Mouse (Mus musculus) ES-E14 (cell line): ENCODE data around the gene Car9. TPM values are rescaled to one million over a fixed set of nuclear protein-coding genes. Genes with fewer than 3 reads are reported as not detected.
A peak's percentile ranks its signal among the peaks of the same experiment; 100 is the strongest.

ENCODE experiments used
- DNase-seq: peaks from one replicate; pipeline ENCODE4 v3.0.0-alpha.2; 2013; ENCODE audit warnings: low read depth, low spot score
- H3K27ac ChIP-seq: 2 replicates; pipeline ENCODE4 v1.5.1; 2012; ENCODE audit warnings: low read depth, mild to moderate bottlenecking, low read length, moderate library complexity, mixed read lengths; ENCODE audit not compliant: poor library complexity, insufficient read depth, severe bottlenecking
- H3K36me3 ChIP-seq: 2 replicates; pipeline ENCODE4 v1.6.1; 2012; ENCODE audit warnings: mild to moderate bottlenecking, low read length, moderate library complexity, mixed read lengths; ENCODE audit not compliant: control insufficient read depth, poor library complexity, insufficient read depth, severe bottlenecking
- H3K4me1 ChIP-seq, 2 experiments: fragments of 150-350 bp in 1 of 2; sonication (generic) in 1 of 2; 2 replicates each; pipeline ENCODE4 v1.6.1; 2012; ENCODE audit warnings: low read length in 2 of 2, mild to moderate bottlenecking in 1 of 2, mixed read lengths in 1 of 2; ENCODE audit not compliant: control insufficient read depth in 2 of 2, insufficient read depth in 2 of 2, poor library complexity in 1 of 2
- H3K4me3 ChIP-seq, 2 experiments: fragments of 150-350 bp in 1 of 2; sonication (generic) in 1 of 2; 2 replicates each; pipeline ENCODE4 v1.5.1; 2012; ENCODE audit warnings: low read length in 2 of 2, low read depth in 1 of 2, mild to moderate bottlenecking in 1 of 2, mixed read lengths in 1 of 2; ENCODE audit not compliant: insufficient read depth in 1 of 2, poor library complexity in 1 of 2, severe bottlenecking in 1 of 2
- H3K9ac ChIP-seq: 2 replicates; pipeline ENCODE4 v1.6.1; 2012; ENCODE audit warnings: low read depth, mild to moderate bottlenecking, low read length, mixed read lengths; ENCODE audit not compliant: poor library complexity, insufficient read depth, severe bottlenecking
- H3K9me3 ChIP-seq: fragments of 150-350 bp; sonication (generic); 2 replicates; pipeline ENCODE4 v1.6.1; 2012; ENCODE audit warnings: low read depth, mild to moderate bottlenecking, low read length; ENCODE audit not compliant: control insufficient read depth, insufficient read depth
- CHD2 ChIP-seq: IDR thresholded peaks from 2 replicates; pipeline ENCODE4 v1.6.1; 2014; ENCODE audit warnings: mild to moderate bottlenecking, low read depth, low read length, inconsistent platforms
- HCFC1 ChIP-seq: IDR thresholded peaks from 2 replicates; pipeline ENCODE4 v1.6.1; 2012; ENCODE audit warnings: low read length, inconsistent platforms, borderline replicate concordance; ENCODE audit not compliant: insufficient read depth
- MAFK ChIP-seq: IDR thresholded peaks from 2 replicates; pipeline ENCODE4 v1.6.1; 2014; ENCODE audit warnings: mild to moderate bottlenecking, low read depth, low read length, inconsistent platforms; ENCODE audit not compliant: insufficient read depth
- ZC3H11A ChIP-seq: IDR thresholded peaks from 2 replicates; pipeline ENCODE4 v1.6.1; 2012; ENCODE audit warnings: low read depth, mild to moderate bottlenecking, inconsistent platforms, low read length, borderline replicate concordance
- ZNF384 ChIP-seq: IDR thresholded peaks from 2 replicates; pipeline ENCODE4 v1.6.1; 2012; ENCODE audit warnings: low read depth, low read length, inconsistent platforms
- in situ Hi-C, 2 experiments: fragments of 600-800 bp; cut with MboI; formaldehyde crosslinking; loops; one replicate each; pipeline ENCODE4 v1.15.1; 2025; ENCODE audit warnings: low sequenced_read_pairs in 2 of 2, inconsistent platforms in 1 of 2; ENCODE audit not compliant: unreplicated experiment in 2 of 2
- total RNA-seq: library from RNA; depleted of rRNA; stranded (reverse); fragments of 300-350 nt; gene quantifications from 2 replicates; pipeline ENCODE4 v1.2.3, GENCODE M21; 2012; rRNA removed

The Car9 gene
- total RNA-seq, 1 experiment, result 0.71 TPM

DNA sequence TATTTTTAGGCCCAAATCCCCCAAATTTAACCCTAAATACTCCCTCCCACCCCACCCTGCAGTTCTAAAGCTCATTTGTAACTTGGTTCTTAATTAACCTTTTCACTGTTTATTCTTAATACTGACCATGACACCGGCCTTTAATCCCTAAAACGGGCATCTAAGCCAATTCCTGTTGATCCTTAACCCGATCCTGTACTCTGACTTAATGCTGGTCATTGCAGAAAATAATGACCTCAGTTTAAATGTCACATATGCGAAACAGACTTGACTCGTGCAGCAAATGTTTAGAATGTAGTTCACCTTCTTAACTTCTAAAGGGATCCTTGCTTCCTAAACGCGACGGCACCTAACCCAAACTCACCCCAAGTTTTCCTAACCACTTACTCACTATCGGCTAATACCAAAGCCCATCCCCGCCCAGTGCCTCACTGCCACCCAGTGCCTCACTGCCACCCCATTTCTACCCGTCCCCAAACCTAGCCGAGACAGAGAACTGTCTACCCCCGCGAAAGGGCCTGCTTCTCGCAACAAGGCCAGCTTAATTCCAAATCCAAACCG lies 54.8 kb downstream of the Car9 start:
- Histone ChIP-seq H3K9ac (peak overlapping the region; percentile 81), H3K4me1 (peaks cover 22 to 32% of the 10 kb centered on the region in 2 experiments), H3K36me3 (peaks cover 7% of the 10 kb centered on the region; the same call in 1 of the 2 replicates), H3K4me3 (peak overlapping the region; percentile 72 to 73), H3K9me3 (no peaks in the 10 kb centered on the region), H3K27ac (peak overlapping the region; percentile 87)
- in situ Hi-C loops, result no loop called here
- TF ChIP-seq MAFK (no peak), ZC3H11A (no peak), CHD2 (no peak), ZNF384 (no peak), HCFC1 (no peak)
- no peak for DNase-seq

DNA sequence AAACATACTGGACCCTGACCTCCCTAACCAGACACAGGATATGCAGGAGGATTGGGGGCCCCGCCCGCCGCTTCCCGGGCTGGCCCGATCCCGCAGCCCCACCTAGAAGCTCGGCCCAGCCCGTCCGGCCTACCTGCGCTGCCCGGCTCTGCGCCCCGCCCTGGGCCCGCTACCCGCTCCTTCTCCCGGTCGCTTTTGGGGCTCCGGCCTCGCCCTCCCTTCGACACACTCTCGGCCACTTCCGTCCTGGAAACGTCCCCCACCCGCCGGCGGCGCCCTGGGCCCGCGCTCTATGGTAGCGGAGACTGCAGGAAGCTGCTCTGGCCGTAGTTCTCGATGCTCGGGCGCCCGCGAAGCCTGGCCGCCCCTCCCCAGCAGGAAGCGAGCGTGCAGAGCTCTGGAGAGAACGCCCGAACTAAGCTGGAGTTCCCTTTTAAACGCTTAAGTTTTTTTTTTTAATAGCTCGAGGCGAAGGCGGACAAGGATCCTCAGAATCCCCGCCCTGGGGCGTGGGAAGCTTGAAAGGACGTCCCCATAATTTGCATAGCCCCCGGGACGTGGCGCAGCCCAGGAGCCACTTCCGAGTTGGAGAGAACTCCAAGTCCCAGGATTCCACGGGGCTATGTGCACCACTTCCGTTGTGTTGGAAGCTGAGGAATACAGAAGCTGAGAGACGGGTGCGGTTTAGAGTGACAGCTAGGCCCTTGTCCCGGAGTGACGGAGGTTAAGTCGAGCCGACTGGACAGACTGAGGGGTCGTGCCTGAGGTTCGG lies 55.4 kb downstream of the Car9 start, which contains the start of the genes Creb3 and Tln1:
TSS of gene Creb3 (plus strand) at position 336 of the 772 bp plus-strand sequence.
TSS of gene Tln1 (minus strand) at position 695 of the 772 bp plus-strand sequence.
- TF ChIP-seq HCFC1 (peak; percentile 93), ZC3H11A (no peak), CHD2 (no peak), MAFK (no peak), ZNF384 (peak; percentile 88)
- Histone ChIP-seq H3K9me3 (no peaks in the 10 kb centered on the region), H3K36me3 (peaks cover 11% of the 10 kb centered on the region), H3K27ac (peak within 1 kb of the TSS; percentile 87), H3K4me3 (peak within 1 kb of the TSS; percentile 72 to 73), H3K9ac (peak within 1 kb of the TSS; percentile 81), H3K4me1 (peaks cover 17 to 30% of the 10 kb centered on the region in 2 experiments)
- DNase-seq, result peak; percentile 99
- in situ Hi-C loops, result no loop called here

DNA sequence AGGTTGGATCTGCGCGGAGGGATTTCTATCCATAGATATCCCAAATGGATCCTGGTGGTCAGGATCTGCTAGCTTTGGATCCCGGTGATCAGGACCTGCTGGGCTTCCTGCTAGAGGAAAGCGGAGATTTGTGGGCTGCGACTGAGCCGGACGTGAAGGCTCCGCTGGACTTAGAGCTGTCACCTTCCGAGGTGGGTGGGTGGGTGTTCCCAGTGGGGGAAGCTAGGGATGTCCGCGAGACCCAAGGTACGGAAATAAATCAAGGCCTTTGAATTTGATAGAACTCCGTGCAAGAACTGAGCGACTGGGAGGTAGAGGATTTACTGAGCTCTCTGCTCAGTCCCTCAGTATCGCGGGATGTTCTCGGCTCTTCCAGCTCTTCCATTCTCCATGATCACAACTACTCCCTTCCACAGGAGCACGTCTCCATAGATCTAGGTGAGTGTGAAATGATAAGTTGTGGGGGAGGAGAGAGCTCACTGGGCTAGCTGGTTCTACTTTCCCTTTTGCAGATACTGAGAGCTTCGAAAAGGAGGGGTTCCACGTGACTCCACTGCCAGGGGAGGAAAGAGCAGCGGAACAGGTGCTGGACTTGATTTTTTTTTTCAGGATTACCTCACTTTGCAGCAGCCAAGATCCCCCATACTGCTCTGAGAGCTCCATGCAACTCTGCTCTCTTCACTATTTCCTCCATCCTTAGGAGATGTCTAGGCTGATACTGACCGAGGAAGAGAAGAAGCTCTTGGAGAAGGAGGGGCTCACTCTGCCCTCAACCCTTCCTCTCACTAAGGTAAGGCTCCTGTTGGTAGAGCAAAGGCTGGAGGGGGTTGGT lies 56.2 kb downstream of the Car9 start:
- Histone ChIP-seq H3K4me1 (peaks cover 10 to 22% of the 10 kb centered on the region in 2 experiments), H3K36me3 (peaks cover 19% of the 10 kb centered on the region), H3K9me3 (no peaks in the 10 kb centered on the region), H3K4me3 (peak overlapping the region; percentile 72 to 73), H3K9ac (peak overlapping the region; percentile 80), H3K27ac (no peak overlapping the region)
- in situ Hi-C loops, result no loop called here
- DNase-seq, result no peak
- no peak for TF ChIP-seq MAFK

Other genes starting within 250 kb of the Car9 start
- 0.79 and 0.89 TPM in 2 replicates for gene Atp8b5, start 239.8 kb upstream of the Car9 start, total RNA-seq
- 12.1 and 19.0 TPM in 2 replicates for gene Rusc2, start 125.0 kb upstream of the Car9 start, total RNA-seq
- gene Fam166b, start 77.8 kb upstream of the Car9 start, total RNA-seq, result 0.27 and 0.37 TPM in 2 replicates
- gene Tesk1, start 65.0 kb upstream of the Car9 start, total RNA-seq, result 11.0 and 12.4 TPM in 2 replicates
- gene Cd72, start 52.3 kb upstream of the Car9 start, total RNA-seq, result 0.40 and 0.58 TPM in 2 replicates
- gene Sit1, start 23.2 kb upstream of the Car9 start, total RNA-seq, result 0.31 TPM in 1 of 2 replicates, not detected in the other
- 59.1 and 84.9 TPM in 2 replicates for gene Ccdc107, start 14.1 kb upstream of the Car9 start, total RNA-seq
- 32.1 and 44.0 TPM in 2 replicates for gene Arhgef39, start 7.3 kb upstream of the Car9 start, total RNA-seq
- 76.7 and 143 TPM in 2 replicates for gene Tpm2, start 16.8 kb downstream of the Car9 start, total RNA-seq
- gene Creb3, start 55.4 kb downstream of the Car9 start, total RNA-seq, result 51.0 and 55.2 TPM in 2 replicates
- 78.1 and 105 TPM in 2 replicates for gene Tln1, start 55.7 kb downstream of the Car9 start, total RNA-seq
- 27.1 and 37.6 TPM in 2 replicates for gene Rgp1, start 71.7 kb downstream of the Car9 start, total RNA-seq
- gene Gba2, start 71.9 kb downstream of the Car9 start, total RNA-seq, result 8.9 and 10.8 TPM in 2 replicates
- 0.48 and 0.49 TPM in 2 replicates for gene Msmp, start 77.5 kb downstream of the Car9 start, total RNA-seq
- gene Npr2, start 125.0 kb downstream of the Car9 start, total RNA-seq, result 2.4 and 7.1 TPM in 2 replicates
- 0.27 and 0.58 TPM in 2 replicates for gene Spag8, start 146.6 kb downstream of the Car9 start, total RNA-seq
- gene Hint2, start 149.5 kb downstream of the Car9 start, total RNA-seq, result 46.0 and 72.9 TPM in 2 replicates
- 1.4 and 1.9 TPM in 2 replicates for gene Tmem8b, start 162.0 kb downstream of the Car9 start, total RNA-seq
- gene Fam221b, start 162.2 kb downstream of the Car9 start, total RNA-seq, result 9.3 and 13.3 TPM in 2 replicates
- gene Olfr70, start 193.8 kb downstream of the Car9 start, total RNA-seq, result not detected in 2 replicates
- not detected in 2 replicates for gene Olfr71, start 203.3 kb downstream of the Car9 start, total RNA-seq
- gene Hrct1, start 220.2 kb downstream of the Car9 start, total RNA-seq, result 0.26 and 0.36 TPM in 2 replicates
- gene Spaar, start 223.1 kb downstream of the Car9 start, total RNA-seq, result 0.62 and 3.2 TPM in 2 replicates